Mouse (Mus musculus): ENCODE results near the gene Dek. TPM values are rescaled to one million over a fixed set of nuclear protein-coding genes. Genes with fewer than 3 reads are reported as not detected.

Dek gene
- polyA plus RNA-seq, 1 experiment from 2014 or later, result 146 TPM

DNA sequence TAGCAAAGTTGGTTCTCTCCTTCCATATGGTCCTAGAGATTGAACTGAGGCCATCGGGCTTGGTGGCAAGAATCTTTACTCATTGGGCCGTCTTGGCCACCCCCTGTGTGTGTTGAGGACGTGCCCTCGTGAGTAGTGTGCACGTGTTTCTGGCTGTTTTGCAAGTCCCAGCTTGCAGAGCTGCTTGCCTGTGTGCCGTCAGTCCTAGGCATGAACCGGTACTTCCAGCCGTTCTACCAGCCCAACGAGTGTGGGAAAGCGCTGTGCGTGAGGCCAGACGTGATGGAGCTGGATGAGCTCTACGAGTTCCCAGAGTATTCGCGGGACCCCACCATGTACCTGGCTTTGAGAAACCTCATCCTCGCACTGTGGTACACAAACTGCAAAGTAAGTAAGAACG is 43.2 kb downstream of the Dek start:
- DNase-seq (ENCODE audit: low read depth, low spot score) (no peak), ATAC-seq (no peak)
- ChIA-PET POLR2A (no interaction called here), CTCF (no interaction called here)
- no peaks in the 10 kb centered on the region for H3K27me3 ChIP-seq
- no peak for TF ChIP-seq CTCF (IDR thresholded peaks at IDR 0.05)
- in situ Hi-C loops (cut with MboI; ENCODE audit: low pct_unique_long_range_greater_than_20kb), result no loop called here

DNA sequence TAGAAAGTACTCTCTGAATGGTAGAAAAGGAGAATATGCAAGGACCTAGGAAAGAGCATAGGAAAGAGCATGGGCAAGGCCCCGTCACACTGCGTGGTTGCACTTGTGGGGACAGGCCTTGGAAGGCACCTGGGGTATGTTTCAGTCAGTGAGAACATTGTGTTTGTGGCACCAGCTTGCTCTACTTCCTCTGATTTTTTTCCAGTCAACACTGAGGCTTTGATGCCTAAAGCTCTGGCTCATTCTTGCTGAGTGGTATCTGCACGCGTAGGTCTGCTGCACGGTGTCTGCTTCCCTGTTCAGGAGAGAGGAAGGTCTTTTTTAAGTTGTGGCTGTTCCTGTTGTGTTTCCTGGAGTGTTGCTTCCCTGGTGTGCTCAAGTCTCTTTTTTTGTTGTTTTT is 49.2 kb downstream of the Dek start:
- ChIA-PET CTCF (no interaction called here), POLR2A (no interaction called here)
- no peak for ATAC-seq
- H3K27me3 ChIP-seq, result no peaks in the 10 kb centered on the region
- no peak for TF ChIP-seq CTCF (IDR thresholded peaks at IDR 0.05)
- DNase-seq (ENCODE audit: low read depth, low spot score), result no peak
- in situ Hi-C loops (cut with MboI; ENCODE audit: low pct_unique_long_range_greater_than_20kb), result no loop called here

DNA sequence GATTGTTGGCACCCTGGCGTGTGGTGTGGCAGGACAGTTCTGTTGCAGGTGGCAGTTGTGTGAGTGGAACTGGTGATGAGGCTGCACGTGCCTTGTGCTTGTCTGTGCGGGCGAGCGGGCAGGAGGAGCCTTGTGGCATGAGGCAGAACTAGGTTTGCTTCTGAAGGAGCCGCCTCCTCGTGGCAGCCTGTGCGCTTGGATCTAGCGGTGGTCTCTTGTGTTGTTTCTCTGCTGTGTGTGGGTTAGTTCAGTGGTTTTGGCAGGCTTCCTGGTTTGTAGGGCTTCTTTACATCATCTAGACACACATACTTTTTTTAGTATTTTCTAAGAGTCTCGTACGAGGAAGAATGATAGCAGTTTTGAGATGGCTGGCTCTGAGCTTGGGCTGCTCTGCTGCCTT is 49.9 kb downstream of the Dek start:
- DNase-seq (ENCODE audit: low read depth, low spot score), result no peak
- CTCF ChIA-PET, result no interaction called here
- no peak for ATAC-seq
- in situ Hi-C loops (cut with MboI; ENCODE audit: low pct_unique_long_range_greater_than_20kb), result no loop called here
- no peaks in the 10 kb centered on the region for H3K27me3 ChIP-seq
- no peak for TF ChIP-seq CTCF (IDR thresholded peaks at IDR 0.05)
- POLR2A ChIA-PET, result no interaction called here

DNA sequence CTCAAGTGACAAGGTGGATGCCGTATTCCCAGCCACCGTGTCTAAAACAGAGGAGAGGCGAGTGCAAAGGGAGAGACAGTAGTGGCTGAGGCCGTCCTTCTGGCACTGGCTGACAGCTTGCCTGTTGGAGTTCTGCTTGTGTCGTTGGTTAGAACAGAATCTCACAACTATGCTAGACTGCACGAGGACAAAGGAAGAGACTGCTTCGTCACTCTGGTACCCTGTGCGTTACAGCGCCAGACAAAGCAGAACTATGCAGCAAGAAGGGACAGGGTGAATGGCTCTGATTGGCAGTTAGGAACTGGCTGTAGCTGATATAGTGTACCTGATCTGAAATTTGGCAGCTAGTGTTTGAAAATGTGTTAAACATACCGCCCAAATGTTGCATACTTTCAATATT is 52.0 kb downstream of the Dek start:
- CTCF ChIA-PET, result no interaction called here
- no peak for ATAC-seq
- in situ Hi-C loops (cut with MboI; ENCODE audit: low pct_unique_long_range_greater_than_20kb), result no loop called here
- TF ChIP-seq CTCF (IDR thresholded peaks at IDR 0.05), result no peak
- H3K27me3 ChIP-seq, result no peaks in the 10 kb centered on the region
- POLR2A ChIA-PET, result no interaction called here
- no peak for DNase-seq (ENCODE audit: low read depth, low spot score)

DNA sequence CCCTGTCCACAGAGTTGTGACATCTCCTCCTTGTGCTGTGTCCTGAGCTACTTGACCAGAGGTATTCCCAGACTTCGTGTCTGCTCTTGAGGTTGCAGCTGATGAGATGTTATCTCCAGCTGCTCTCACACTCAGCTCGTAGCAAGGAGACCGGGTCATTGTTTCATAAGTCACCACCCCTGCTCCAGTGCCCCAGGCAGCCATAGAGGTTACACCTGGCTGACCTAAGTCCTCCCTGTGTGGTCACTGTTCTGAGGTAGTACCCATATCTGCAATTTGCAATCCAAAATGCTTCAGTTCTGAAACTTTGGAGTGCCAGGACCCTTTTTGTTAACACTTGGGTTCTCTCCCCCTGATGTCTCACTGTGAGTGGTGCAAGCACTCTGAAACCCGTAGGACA is 56.0 kb downstream of the Dek start:
- POLR2A ChIA-PET, result no interaction called here
- CTCF ChIA-PET, result interaction anchor here (1.2 kb wide), 1 partner anchor 38 kb away, joined by 3 read pairs; no protein-coding TSS in a partner anchor
- no peaks in the 10 kb centered on the region for H3K27me3 ChIP-seq
- ATAC-seq, result no peak
- DNase-seq (ENCODE audit: low read depth, low spot score), result no peak
- TF ChIP-seq CTCF (IDR thresholded peaks at IDR 0.05), result no peak
- in situ Hi-C loops (cut with MboI; ENCODE audit: low pct_unique_long_range_greater_than_20kb), result no loop called here

DNA sequence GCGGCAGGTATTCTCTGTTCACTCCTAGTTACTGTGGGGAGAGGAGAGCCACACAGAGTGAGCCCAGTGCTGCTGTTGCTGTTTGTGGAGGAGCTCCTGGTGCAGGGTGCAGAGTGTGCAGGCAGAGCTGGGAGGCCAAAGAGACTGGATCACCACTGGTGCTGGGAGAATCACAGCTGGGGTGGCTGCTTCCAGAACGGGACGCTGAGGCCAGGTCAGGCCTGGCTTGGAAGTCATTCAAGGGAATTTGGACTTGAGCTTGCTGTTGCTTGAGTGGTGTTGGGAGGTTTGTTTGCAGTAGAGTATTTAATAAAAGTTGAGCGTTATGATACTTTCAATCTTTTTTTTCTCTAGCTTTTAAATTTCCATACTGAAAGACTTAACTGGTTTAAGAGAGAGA is 58.0 kb downstream of the Dek start:
- ATAC-seq, result no peak
- H3K27me3 ChIP-seq, result no peaks in the 10 kb centered on the region
- TF ChIP-seq CTCF (IDR thresholded peaks at IDR 0.05), result no peak
- DNase-seq (ENCODE audit: low read depth, low spot score), result no peak
- ChIA-PET POLR2A (no interaction called here), CTCF (interaction anchor here (1.2 kb wide), 1 partner anchor 20 kb away, joined by 3 read pairs; no protein-coding TSS in a partner anchor)
- in situ Hi-C loops (cut with MboI; ENCODE audit: low pct_unique_long_range_greater_than_20kb), result no loop called here

DNA sequence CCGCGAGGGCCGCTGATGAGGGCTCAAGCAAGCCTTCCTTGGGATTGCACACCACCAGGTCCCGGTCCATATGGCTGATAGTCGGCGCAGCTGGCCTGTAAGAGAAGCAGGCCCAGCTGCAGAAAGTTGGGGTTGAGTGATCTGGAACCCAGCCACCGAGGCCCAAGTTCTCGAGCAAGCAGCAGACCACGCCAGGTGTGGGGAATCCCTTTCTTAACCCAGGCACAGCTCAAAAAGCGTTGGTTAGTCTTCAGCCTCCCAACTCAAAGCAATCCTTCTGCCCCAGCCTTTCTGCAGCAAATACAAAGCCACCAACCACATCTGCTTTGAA is 61.4 kb downstream of the Dek start, which contains the start of gene Tpmt:
TSS of gene Tpmt (minus strand) at position 121 of the 331 bp plus-strand sequence.
- no peak for TF ChIP-seq CTCF (IDR thresholded peaks at IDR 0.05)
- in situ Hi-C loops (cut with MboI; ENCODE audit: low pct_unique_long_range_greater_than_20kb), result no loop called here
- CTCF ChIA-PET, result no interaction called here
- POLR2A ChIA-PET, result no interaction called here
- no peaks in the 10 kb centered on the region for H3K27me3 ChIP-seq
- no peak for ATAC-seq
- no peak for DNase-seq (ENCODE audit: low read depth, low spot score)

DNA sequence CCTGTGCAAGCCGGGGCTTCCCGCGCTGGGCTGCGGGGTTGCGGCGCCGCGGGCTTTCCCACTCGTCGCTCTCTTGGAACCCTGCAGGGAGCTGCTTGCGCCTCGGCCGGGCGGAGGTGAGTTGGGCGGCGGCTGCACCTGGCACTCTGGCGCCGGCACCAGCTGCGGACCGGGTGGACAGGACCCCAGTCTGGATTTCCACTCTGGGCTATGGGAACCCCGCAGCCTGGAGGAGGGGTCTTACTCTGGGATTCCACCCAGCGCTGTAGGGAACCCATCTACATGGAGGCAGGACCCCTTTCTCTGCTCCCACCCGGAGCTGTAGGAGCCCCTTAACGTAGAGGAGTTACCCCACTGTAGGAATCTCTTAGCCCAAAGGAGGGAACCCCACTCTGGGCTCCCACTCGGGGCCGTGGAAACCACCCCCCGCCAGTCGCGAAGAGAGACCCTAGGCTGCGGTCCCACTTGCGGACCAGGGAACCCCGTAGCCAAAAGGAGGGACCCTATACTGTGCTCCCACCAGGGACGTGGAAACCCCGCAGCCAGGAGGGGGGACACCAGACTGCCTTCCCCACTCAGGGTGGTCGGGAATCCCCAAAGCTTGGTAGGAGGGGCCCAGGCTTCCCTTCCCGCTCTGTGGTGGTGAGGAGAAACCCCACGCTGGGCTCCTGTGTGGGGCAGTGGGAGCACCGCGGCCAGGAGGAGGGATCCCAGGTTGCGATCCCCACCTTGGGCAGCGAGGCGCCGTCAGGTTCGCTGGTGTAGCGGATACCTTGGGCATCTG is 62.0 kb downstream of the Dek start:
- no peaks in the 10 kb centered on the region for H3K27me3 ChIP-seq
- in situ Hi-C loops (cut with MboI; ENCODE audit: low pct_unique_long_range_greater_than_20kb), result no loop called here
- no peak for DNase-seq (ENCODE audit: low read depth, low spot score)
- POLR2A ChIA-PET, result interaction anchor here (0.6 to 0.9 kb wide), 2 partner anchors 101 to 216 kb away, joined by 3 read pairs; no protein-coding TSS in a partner anchor
- CTCF ChIA-PET, result interaction anchor here (1.1 kb wide), 1 partner anchor 21 kb away, joined by 3 read pairs; no protein-coding TSS in a partner anchor
- ATAC-seq, result peak; percentile 41
- TF ChIP-seq CTCF (IDR thresholded peaks at IDR 0.05), result no peak

DNA sequence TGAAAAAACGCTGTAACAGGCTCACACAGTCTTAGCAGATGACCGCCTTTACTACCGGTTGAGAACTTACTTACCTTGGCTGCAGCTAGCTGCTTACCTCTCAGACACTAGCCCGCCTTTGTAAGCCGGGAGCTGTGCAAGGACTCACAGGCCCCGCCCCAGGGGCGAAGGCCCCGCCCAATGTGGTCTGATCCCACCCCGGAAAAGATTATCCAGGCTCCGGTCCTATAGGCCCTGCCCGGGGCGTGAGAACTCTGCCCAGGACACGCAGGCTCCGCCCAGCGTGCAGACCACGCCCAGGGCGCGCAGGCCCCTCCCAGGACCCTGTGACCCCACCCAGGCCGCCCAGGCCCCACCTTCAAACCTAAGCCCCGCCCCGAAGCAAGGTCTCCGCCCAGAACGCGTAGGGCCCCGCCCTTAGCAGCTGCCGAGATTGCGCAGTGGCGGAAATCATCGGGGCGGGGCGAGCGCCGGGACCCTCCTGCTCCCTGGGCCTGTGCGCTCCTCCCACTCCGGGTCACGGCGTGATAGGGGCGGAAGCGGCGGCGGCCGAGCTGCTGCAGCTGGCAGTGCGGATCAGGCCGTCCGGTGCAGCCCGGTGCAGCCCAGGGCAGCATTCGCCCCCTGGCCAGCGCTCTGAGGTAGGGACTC is 62.8 kb downstream of the Dek start, which contains the start of gene Kdm1b:
TSS of gene Kdm1b (plus strand) at position 470 of the 651 bp plus-strand sequence.
- in situ Hi-C loops (cut with MboI; ENCODE audit: low pct_unique_long_range_greater_than_20kb), result no loop called here
- ChIA-PET POLR2A (interaction anchor here (0.9 to 1.4 kb wide), 2 partner anchors 102 to 113 kb away, joined by 3 to 4 read pairs; partner anchors contain the start of gene Kif13a), CTCF (interaction anchor here (1.1 to 1.4 kb wide), 3 partner anchors 22 to 205 kb away, joined by 3 to 6 read pairs (median 3); no protein-coding TSS in a partner anchor)
- TF ChIP-seq CTCF (IDR thresholded peaks at IDR 0.05), result no peak
- H3K27me3 ChIP-seq, result no peaks in the 10 kb centered on the region
- DNase-seq (ENCODE audit: low read depth, low spot score) (peak; percentile 89), ATAC-seq (peak; percentile 91)

DNA sequence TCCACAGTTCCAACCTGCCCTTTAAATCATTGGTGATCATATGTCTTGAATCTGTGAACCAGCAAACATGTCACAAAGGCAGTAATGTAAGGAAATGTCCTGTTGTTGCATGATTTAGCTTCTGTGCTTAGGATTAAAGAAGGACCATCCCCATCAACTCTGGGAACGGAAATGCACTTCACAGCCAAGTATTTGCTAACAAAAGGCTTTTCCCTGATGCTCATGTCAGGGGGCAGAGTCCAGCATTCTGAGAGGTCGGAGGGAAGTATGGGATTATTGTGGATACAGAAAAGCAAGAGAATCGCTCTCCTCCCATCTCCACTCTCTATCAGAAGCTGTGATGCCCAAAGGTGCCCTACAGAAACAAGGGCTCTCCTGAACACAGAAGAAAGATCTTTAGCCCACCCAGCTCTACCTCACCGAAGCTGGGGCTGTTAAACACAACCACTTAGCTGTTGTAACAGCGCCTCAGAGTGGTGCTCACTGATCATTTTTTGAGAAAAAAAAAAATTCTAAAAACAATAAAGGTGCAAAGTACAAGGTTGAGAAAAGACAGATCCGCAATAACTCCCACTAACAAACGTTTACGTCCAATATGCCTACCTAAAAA is 63.9 kb downstream of the Dek start:
- in situ Hi-C loops (cut with MboI; ENCODE audit: low pct_unique_long_range_greater_than_20kb), result no loop called here
- ATAC-seq (no peak), DNase-seq (ENCODE audit: low read depth, low spot score) (no peak)
- TF ChIP-seq CTCF (IDR thresholded peaks at IDR 0.05), result no peak
- ChIA-PET CTCF (interaction anchor here (0.8 to 1.4 kb wide), 3 partner anchors 24 to 204 kb away, joined by 3 to 6 read pairs (median 3); no protein-coding TSS in a partner anchor), POLR2A (interaction anchor here (0.7 to 1.4 kb wide), 3 partner anchors 26 to 737 kb away, joined by 3 to 4 read pairs (median 3); partner anchors contain the start of gene Kif13a)
- H3K27me3 ChIP-seq, result no peaks in the 10 kb centered on the region

DNA sequence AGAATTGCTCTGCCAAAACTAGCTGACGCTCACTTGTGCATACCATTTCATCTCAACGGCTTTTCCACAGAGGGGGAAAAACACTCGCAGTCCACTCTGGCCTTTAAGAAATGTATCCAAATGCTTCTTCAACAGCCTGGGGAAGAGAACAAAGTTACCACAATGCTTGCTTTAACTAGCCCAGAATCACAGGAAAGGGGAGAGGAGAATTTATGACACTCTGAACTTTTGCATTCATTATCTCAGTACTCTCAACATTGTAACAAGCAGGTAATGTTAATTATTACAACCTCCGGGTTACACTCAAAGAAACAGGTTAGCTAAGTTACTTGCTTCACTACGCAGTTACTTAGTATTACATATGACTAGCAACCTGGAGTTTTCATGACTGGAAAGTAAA is 65.9 kb downstream of the Dek start:
- ChIA-PET CTCF (no interaction called here), POLR2A (no interaction called here)
- H3K27me3 ChIP-seq, result no peaks in the 10 kb centered on the region
- TF ChIP-seq CTCF (IDR thresholded peaks at IDR 0.05), result no peak
- in situ Hi-C loops (cut with MboI; ENCODE audit: low pct_unique_long_range_greater_than_20kb), result no loop called here
- ATAC-seq (no peak), DNase-seq (ENCODE audit: low read depth, low spot score) (no peak)

All from Patski (cell line).